Mouse (Mus musculus) forebrain, embryonic 16.5 days (tissue): Measurements from ENCODE around the gene Fzr1. TPM values are rescaled to one million over a fixed set of nuclear protein-coding genes. Genes with fewer than 3 reads are reported as not detected.

Experiments used
- ATAC-seq: fragments of 200-750 bp; cut with Nextera tagmentation; 2 replicates; pipeline ENCODE4 v1.8.0; 2017; ENCODE audit warnings: mild to moderate bottlenecking, moderate library complexity
- H3K27ac ChIP-seq: fragments of 300-500 bp; sonication (generic); 2 replicates; pipeline ENCODE4 v1.5.1; 2014; ENCODE audit warnings: low read length, control low read depth
- H3K27me3 ChIP-seq: fragments of 300-500 bp; sonication (generic); replicated peaks from 2 replicates; pipeline ENCODE4 v1.6.1; 2014; ENCODE audit warnings: low read length; ENCODE audit not compliant: control insufficient read depth, insufficient read depth
- H3K36me3 ChIP-seq: fragments of 300-500 bp; sonication (generic); 2 replicates; pipeline ENCODE4 v1.6.1; 2014; ENCODE audit not compliant: control insufficient read depth, insufficient read depth
- H3K4me1 ChIP-seq: fragments of 300-500 bp; sonication (generic); replicated peaks from 2 replicates; pipeline ENCODE4 v1.6.1; 2014; ENCODE audit warnings: low read length; ENCODE audit not compliant: control insufficient read depth, insufficient read depth
- H3K4me2 ChIP-seq: fragments of 300-500 bp; sonication (generic); 2 replicates; pipeline ENCODE4 v1.6.1; 2014; ENCODE audit warnings: mild to moderate bottlenecking, low read length, control low read depth
- H3K4me3 ChIP-seq: fragments of 300-500 bp; sonication (generic); replicated peaks from 2 replicates; pipeline ENCODE4 v1.5.1; 2014; ENCODE audit warnings: mild to moderate bottlenecking, low read length, control low read depth
- H3K9ac ChIP-seq: fragments of 300-500 bp; sonication (generic); replicated peaks from 2 replicates; pipeline ENCODE4 v1.6.1; 2014; ENCODE audit warnings: low read depth, low read length, control low read depth
- H3K9me3 ChIP-seq: fragments of 300-500 bp; sonication (generic); 2 replicates; pipeline ENCODE4 v1.6.1; 2016; ENCODE audit warnings: low read length; ENCODE audit not compliant: control insufficient read depth
- WGBS: fragments of 180-500 bp; shearing (Covaris S2); extraction: QIAGEN DNeasy Blood & Tissue Kit; methylation state at CpG from one replicate; pipeline ENCODE4 v1.1.7; 2014; 5-methylcytosine and 5-hydroxymethylcytosine counted together
- polyA plus RNA-seq: library from polyadenylated mRNA; unstranded; fragments of >200 nt; fragmentation: Nextera tagmentation; extraction: Ambion mirVana; gene quantifications from 2 replicates; pipeline ENCODE4 v1.2.1, GENCODE M21; 2015

Fzr1 gene
- polyA plus RNA-seq, 1 experiment from 2014 or later, result 133 TPM

GRCm38 (mm10) chr10:81395127-81395526, 16.8 kb upstream of the Fzr1 start:
- Histone ChIP-seq H3K4me3 (no peak overlapping the region), H3K27ac (no peak overlapping the region), H3K9ac (no peak overlapping the region), H3K4me1 (peaks cover 15% of the 10 kb centered on the region), H3K9me3 (no peaks in the 10 kb centered on the region), H3K36me3 (no peaks in the 10 kb centered on the region), H3K27me3 (no peaks in the 10 kb centered on the region), H3K4me2 (no peak overlapping the region)
- WGBS, result 10% methylated on average over 5 of the region's 5 CpGs
- peak; percentile 29; the same call in 1 of the 2 replicates for ATAC-seq

DNA sequence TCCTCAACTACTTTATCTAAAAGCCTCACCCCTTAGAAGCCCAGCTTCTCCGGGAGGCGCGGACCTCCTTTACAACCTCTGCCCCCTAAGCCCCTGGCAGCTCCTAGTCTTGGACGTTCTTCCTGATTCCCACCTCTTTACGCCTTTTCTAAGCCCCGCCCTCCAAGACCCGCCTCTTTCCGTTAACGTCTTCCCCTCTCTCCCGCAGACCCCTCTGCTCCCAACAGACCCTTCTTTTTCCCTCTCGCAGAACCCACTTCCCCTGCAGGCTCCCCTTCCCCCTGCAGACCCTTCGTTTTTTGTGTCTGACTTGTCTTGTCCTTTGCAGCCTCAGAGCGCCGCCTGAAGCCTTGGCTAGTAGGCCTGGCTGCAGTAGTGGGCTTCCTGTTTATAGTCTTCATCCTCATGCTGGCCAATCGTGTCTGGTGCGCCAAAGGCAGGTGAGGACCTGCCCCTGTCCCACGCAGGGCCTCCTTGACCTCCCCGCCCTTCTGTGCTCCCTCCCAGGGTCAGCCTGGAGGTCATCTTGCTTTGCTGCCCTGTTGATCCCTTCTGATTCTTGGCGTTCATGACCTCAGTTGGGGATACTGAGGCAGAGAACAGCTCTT, 15.2 kb upstream of the Fzr1 start:
- Histone ChIP-seq H3K4me2 (peak overlapping the region; percentile 44), H3K4me3 (peak overlapping the region; percentile 1; the same call in 1 of the 2 replicates), H3K9me3 (no peaks in the 10 kb centered on the region), H3K36me3 (peaks cover under 1% of the 10 kb centered on the region; the same call in 1 of the 2 replicates), H3K27me3 (no peaks in the 10 kb centered on the region), H3K4me1 (peaks cover 10% of the 10 kb centered on the region; the same call in 1 of the 2 replicates), H3K9ac (no peak overlapping the region; the same call in 1 of the 2 replicates), H3K27ac (no peak overlapping the region)
- WGBS, result 7% methylated on average over 19 of the region's 19 CpGs
- ATAC-seq, result no peak

- peak within 1 kb of the TSS; percentile 1; the same call in 1 of the 2 replicates for H3K4me3 ChIP-seq
- no peaks in the 10 kb centered on the region for H3K9me3 ChIP-seq
- H3K4me2 ChIP-seq, result peak within 1 kb of the TSS; percentile 44
- H3K9ac ChIP-seq, result no peak within 1 kb of the TSS; the same call in 1 of the 2 replicates
- peaks cover 7% of the 10 kb centered on the region; the same call in 1 of the 2 replicates for H3K36me3 ChIP-seq
- no peaks in the 10 kb centered on the region for H3K27me3 ChIP-seq
- no peak within 1 kb of the TSS for H3K27ac ChIP-seq
- 74% methylated on average over 14 of the region's 14 CpGs for WGBS
- no peak for ATAC-seq
- H3K4me1 ChIP-seq, result peaks cover 10% of the 10 kb centered on the region; the same call in 1 of the 2 replicates
Measured at GRCm38 (mm10) chr10:81392781-81393185, 14.5 kb upstream of the Fzr1 start, which contains the start of gene Smim24. Smim24 (plus strand) TSS chr10:81393051.

GRCm38 (mm10) chr10:81392270-81392669, 14.0 kb upstream of the Fzr1 start:
- whole genome bisulfite sequencing, result 90% methylated on average over 6 of the region's 6 CpGs
- Histone ChIP-seq H3K27ac (no peak overlapping the region), H3K9me3 (no peaks in the 10 kb centered on the region), H3K36me3 (peaks cover 8% of the 10 kb centered on the region), H3K27me3 (no peaks in the 10 kb centered on the region), H3K4me3 (no peak overlapping the region), H3K4me2 (no peak overlapping the region), H3K9ac (no peak overlapping the region), H3K4me1 (peaks cover 10% of the 10 kb centered on the region; the same call in 1 of the 2 replicates)
- no peak for ATAC-seq

GRCm38 (mm10) chr10:81390678-81390965, 12.3 kb upstream of the Fzr1 start:
- Histone ChIP-seq H3K27ac (no peak overlapping the region), H3K9me3 (no peaks in the 10 kb centered on the region), H3K4me3 (no peak overlapping the region), H3K36me3 (peaks cover 17% of the 10 kb centered on the region), H3K27me3 (no peaks in the 10 kb centered on the region), H3K4me2 (no peak overlapping the region), H3K4me1 (peaks cover 11% of the 10 kb centered on the region), H3K9ac (no peak overlapping the region)
- no peak for ATAC-seq
- WGBS, result 91% methylated on average over 13 of the region's 13 CpGs

- Histone ChIP-seq H3K27ac (no peak overlapping the region), H3K9ac (no peak overlapping the region), H3K27me3 (no peaks in the 10 kb centered on the region), H3K36me3 (peaks cover 17% of the 10 kb centered on the region), H3K4me2 (no peak overlapping the region), H3K4me3 (no peak overlapping the region), H3K9me3 (no peaks in the 10 kb centered on the region), H3K4me1 (peaks cover 17% of the 10 kb centered on the region)
- WGBS, result 63% methylated on average over 23 of the region's 23 CpGs
- ATAC-seq, result peak; percentile 65
Measured at GRCm38 (mm10) chr10:81389801-81390677, 11.7 kb upstream of the Fzr1 start.

DNA sequence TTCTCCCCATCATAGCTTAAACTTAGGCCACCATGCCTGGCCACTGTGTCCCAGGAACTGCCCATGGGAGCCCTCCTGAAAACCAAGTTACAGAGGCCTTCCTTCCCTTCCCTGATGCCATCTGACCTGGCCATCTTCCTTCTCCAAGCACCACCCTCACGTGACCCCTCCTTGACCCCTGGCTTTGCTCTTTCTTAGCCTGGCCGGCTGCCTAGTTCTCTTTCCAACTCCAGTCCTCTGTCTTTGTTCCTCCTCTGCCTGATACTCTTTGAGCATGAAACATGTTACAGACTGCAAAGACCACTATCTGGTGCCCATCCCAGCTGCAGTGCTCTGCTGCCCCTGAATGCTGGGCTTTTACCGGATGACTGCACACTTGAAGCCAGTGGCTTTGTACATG, 11.1 kb upstream of the Fzr1 start:
- ATAC-seq, result no peak
- Histone ChIP-seq H3K27ac (no peak overlapping the region), H3K9me3 (no peaks in the 10 kb centered on the region), H3K9ac (no peak overlapping the region), H3K36me3 (peaks cover 17% of the 10 kb centered on the region), H3K27me3 (no peaks in the 10 kb centered on the region), H3K4me1 (peaks cover 20% of the 10 kb centered on the region), H3K4me2 (no peak overlapping the region), H3K4me3 (no peak overlapping the region)
- WGBS, result 52% methylated on average over 3 of the region's 3 CpGs

DNA sequence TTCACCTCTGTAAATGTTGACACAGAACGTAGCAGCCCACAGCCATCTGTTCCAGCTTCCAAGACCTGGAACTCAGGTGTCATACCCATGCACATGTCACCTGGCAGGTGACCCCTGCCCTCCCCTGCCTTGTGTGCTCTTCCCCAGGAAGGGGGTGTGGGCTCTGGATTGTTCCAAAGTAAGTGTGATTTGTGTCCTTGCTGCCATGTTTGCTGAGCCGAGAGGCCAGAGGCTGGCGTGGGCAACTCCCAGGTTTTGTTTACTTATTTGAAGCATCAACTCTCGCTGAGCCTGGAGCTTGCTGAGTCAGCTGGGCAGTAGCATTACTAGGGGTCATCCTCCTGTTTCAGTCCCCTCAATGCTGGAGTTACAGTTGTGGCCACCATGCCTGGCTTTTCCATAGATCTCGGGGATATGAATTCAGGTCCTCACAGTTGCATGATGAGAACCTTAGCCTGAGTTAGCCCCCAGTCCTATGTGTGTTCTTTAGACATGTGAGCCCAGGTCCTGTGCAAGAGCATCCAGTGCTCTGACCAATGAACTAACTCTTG, 10.3 kb upstream of the Fzr1 start, which contains the start of gene Gm48552:
Gene Gm48552, plus strand, starts transcription at position 501 of the 551 bp plus-strand sequence.
- Histone ChIP-seq H3K9me3 (no peaks in the 10 kb centered on the region), H3K27ac (no peak within 1 kb of the TSS), H3K4me2 (no peak within 1 kb of the TSS), H3K36me3 (peaks cover 17% of the 10 kb centered on the region), H3K4me1 (peaks cover 17% of the 10 kb centered on the region), H3K27me3 (no peaks in the 10 kb centered on the region), H3K4me3 (no peak within 1 kb of the TSS), H3K9ac (no peak within 1 kb of the TSS)
- 88% methylated on average over 5 of the region's 5 CpGs for WGBS
- no peak for ATAC-seq

DNA sequence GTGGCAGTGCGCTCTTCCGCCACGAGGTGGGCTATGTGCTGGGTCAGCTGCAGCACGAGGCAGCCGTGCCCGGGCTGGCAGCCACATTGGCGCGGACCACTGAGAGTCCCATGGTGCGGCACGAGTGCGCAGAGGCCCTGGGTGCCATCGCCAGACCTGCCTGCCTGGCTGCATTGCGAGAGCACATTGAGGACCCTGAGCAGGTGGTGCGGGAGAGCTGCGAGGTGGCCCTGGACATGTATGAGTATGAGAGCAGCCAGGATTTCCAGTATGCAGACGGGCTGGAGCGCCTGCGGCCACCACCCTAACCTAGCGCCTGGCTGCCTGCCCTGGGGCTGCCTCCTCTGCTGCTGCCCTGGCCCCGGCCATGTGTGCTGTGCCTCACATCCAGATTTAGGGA, 9.4 kb upstream of the Fzr1 start:
- Histone ChIP-seq H3K9ac (no peak overlapping the region), H3K4me3 (no peak overlapping the region), H3K27ac (no peak overlapping the region), H3K4me2 (no peak overlapping the region), H3K4me1 (peaks cover 12% of the 10 kb centered on the region), H3K27me3 (no peaks in the 10 kb centered on the region), H3K36me3 (peaks cover 17% of the 10 kb centered on the region), H3K9me3 (no peaks in the 10 kb centered on the region)
- no peak for ATAC-seq
- WGBS, result 95% methylated on average over 20 of the region's 20 CpGs
